Mouse (Mus musculus) liver, postnatal 0 days (tissue): Measurements from ENCODE around the gene Zfp663.

ENCODE experiments used
- CTCF ChIP-seq: sonication (generic); IDR thresholded peaks from 2 replicates; pipeline ENCODE4 v1.5.1; 2016; ENCODE audit warnings: antibody characterized with exemption, low read depth
- EP300 ChIP-seq: IDR thresholded peaks from 2 replicates; pipeline ENCODE4 v1.6.1; 2016; ENCODE audit warnings: antibody characterized with exemption, low read depth, mild to moderate bottlenecking

- TF ChIP-seq CTCF (no peak), EP300 (no peak)
Observed at GRCm38 (mm10) chr2:165325521-165326303, 42.8 kb downstream of the Zfp663 start.
